Mouse (Mus musculus): ENCODE data around the gene Papolg. TPM values are rescaled to one million over a fixed set of nuclear protein-coding genes. Genes with fewer than 3 reads are reported as not detected.
A peak's percentile ranks its signal among the peaks of the same experiment; 100 is the strongest.

Papolg gene
- total and polyA plus RNA-seq, 3 experiments, result 6.5 to 7.9 TPM; not detected in 1

GRCm38 (mm10) chr11:23853306-23853705 lies 41.7 kb downstream of the Papolg start:
- Histone ChIP-seq H3K4me3 (ENCODE audit: control insufficient read depth in 1 of 2, insufficient read depth in 1 of 2, low read depth in 2 of 2, low read length in 2 of 2) (no peak overlapping the region), H3K4me1 (ENCODE audit: control insufficient read depth in 1 of 2, insufficient read depth in 2 of 2, low read length in 2 of 2) (no peaks in the 10 kb centered on the region)

GRCm38 (mm10) chr11:23846016-23846815 lies 48.8 kb downstream of the Papolg start:
- no peak overlapping the region for H3K9ac ChIP-seq (ENCODE audit: control insufficient read depth, low read depth, low read length, poor library complexity, severe bottlenecking)
- H3K79me2 ChIP-seq (ENCODE audit: control insufficient read depth, insufficient read depth, low read length, poor library complexity), result no peaks in the 10 kb centered on the region
- no peaks in the 10 kb centered on the region for H3K4me1 ChIP-seq (ENCODE audit: control insufficient read depth in 1 of 2, insufficient read depth in 2 of 2, low read length in 2 of 2)
- H3K4me3 ChIP-seq (ENCODE audit: control insufficient read depth in 1 of 2, insufficient read depth in 1 of 2, low read depth in 2 of 2, low read length in 2 of 2), result no peak overlapping the region
- TF ChIP-seq USF1 (IDR thresholded peaks at IDR 0.05; ENCODE audit: low read depth, low read length), result peak; percentile 57
- TF ChIP-seq ZMIZ1 (IDR thresholded peaks at IDR 0.05; ENCODE audit: low read depth, low read length), result no peak
- H3K36me3 ChIP-seq (ENCODE audit: control insufficient read depth in 1 of 2, insufficient read depth in 2 of 2, low read length in 2 of 2), result no peaks in the 10 kb centered on the region
- DNase-seq (ENCODE audit: low read depth, low spot score), result no peak
- H3K27me3 ChIP-seq (ENCODE audit: control insufficient read depth in 1 of 2, insufficient read depth in 2 of 2, low read length in 2 of 2), result peaks cover 0 to 18% of the 10 kb centered on the region in 2 experiments; a peak in 3 of 4 replicates
- no peaks in the 10 kb centered on the region for H3K9me3 ChIP-seq (replicated peaks; ENCODE audit: insufficient read depth, low read length)
- no peak overlapping the region for H3K27ac ChIP-seq (ENCODE audit: control insufficient read depth, low read depth, low read length)

More at GRCm38 (mm10) chr11:23853306-23853705, 41.7 kb downstream of the Papolg start:
- TF ChIP-seq ZKSCAN1 (IDR thresholded peaks at IDR 0.05; ENCODE audit: low read depth, low read length) (no peak), CTCF (IDR thresholded peaks at IDR 0.05 in 2 of 3, conservative IDR thresholded peaks at IDR 0.05 in 1 of 3; ENCODE audit: control insufficient read depth in 1 of 3, insufficient read depth in 1 of 3, low read depth in 2 of 3, low read length in 3 of 3, poor library complexity in 1 of 3, severe bottlenecking in 1 of 3) (no peak), TAL1 (IDR thresholded peaks at IDR 0.05; ENCODE audit: low read length) (no peak), MYB (IDR thresholded peaks at IDR 0.05; ENCODE audit: low read depth, low read length) (no peak), TBP (IDR thresholded peaks at IDR 0.05; ENCODE audit: low read depth, low read length) (no peak), POLR2A (IDR thresholded peaks at IDR 0.05; ENCODE audit: control insufficient read depth in 1 of 2, insufficient read depth in 1 of 2, low read depth in 1 of 2, low read length in 2 of 2, poor library complexity in 1 of 2) (no peak), SIN3A (IDR thresholded peaks at IDR 0.05; ENCODE audit: low read length) (no peak), NRF1 (IDR thresholded peaks at IDR 0.05; ENCODE audit: insufficient read depth, low read depth, low read length, poor library complexity, severe bottlenecking) (no peak)
- Histone ChIP-seq H3K36me3 (ENCODE audit: control insufficient read depth in 1 of 2, insufficient read depth in 2 of 2, low read length in 2 of 2) (no peaks in the 10 kb centered on the region; a peak in 1 of 4 replicates), H3K27ac (ENCODE audit: control insufficient read depth, low read depth, low read length) (no peak overlapping the region), H3K27me3 (ENCODE audit: control insufficient read depth in 1 of 2, insufficient read depth in 2 of 2, low read length in 2 of 2) (peaks cover 0 to 2% of the 10 kb centered on the region in 2 experiments; a peak in 1 of 4 replicates), H3K9me3 (replicated peaks; ENCODE audit: insufficient read depth, low read length) (no peaks in the 10 kb centered on the region), H3K9ac (ENCODE audit: control insufficient read depth, low read depth, low read length, poor library complexity, severe bottlenecking) (no peak overlapping the region), H3K79me2 (ENCODE audit: control insufficient read depth, insufficient read depth, low read length, poor library complexity) (no peaks in the 10 kb centered on the region)
- DNase-seq (ENCODE audit: low read depth, low spot score), result no peak

DNA sequence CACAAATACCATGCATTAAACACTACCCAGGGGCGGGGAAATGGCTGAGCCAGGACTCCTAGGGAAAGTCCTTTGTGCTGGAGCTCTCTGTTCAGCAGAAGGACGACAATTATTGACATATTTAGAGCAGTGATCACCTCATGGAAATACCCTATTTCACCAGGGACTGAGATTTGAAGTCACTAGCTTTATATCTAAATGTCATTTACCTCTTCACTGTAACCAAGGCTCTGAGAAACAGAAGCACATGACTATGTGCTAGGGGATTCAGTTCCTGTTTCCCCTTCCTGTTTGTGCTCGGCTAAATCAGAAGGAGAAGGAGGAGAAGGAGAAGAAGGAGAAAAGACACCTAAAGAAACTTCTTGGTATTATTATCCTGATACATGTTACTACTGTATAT lies 71.8 kb downstream of the Papolg start:
- Histone ChIP-seq H3K9ac (ENCODE audit: control insufficient read depth, low read depth, low read length, poor library complexity, severe bottlenecking) (no peak overlapping the region), H3K4me1 (ENCODE audit: control insufficient read depth in 1 of 2, insufficient read depth in 2 of 2, low read length in 2 of 2) (peaks cover 2 to 5% of the 10 kb centered on the region in 2 experiments; a peak in 3 of 4 replicates), H3K27ac (ENCODE audit: control insufficient read depth, low read depth, low read length) (no peak overlapping the region), H3K27me3 (ENCODE audit: control insufficient read depth in 1 of 2, insufficient read depth in 2 of 2, low read length in 2 of 2) (no peaks in the 10 kb centered on the region), H3K79me2 (ENCODE audit: control insufficient read depth, insufficient read depth, low read length, poor library complexity) (no peaks in the 10 kb centered on the region), H3K4me3 (ENCODE audit: control insufficient read depth in 1 of 2, insufficient read depth in 1 of 2, low read depth in 2 of 2, low read length in 2 of 2) (no peak overlapping the region), H3K9me3 (replicated peaks; ENCODE audit: insufficient read depth, low read length) (no peaks in the 10 kb centered on the region), H3K36me3 (ENCODE audit: control insufficient read depth in 1 of 2, insufficient read depth in 2 of 2, low read length in 2 of 2) (peaks cover 0 to 10% of the 10 kb centered on the region in 2 experiments; a peak in 2 of 4 replicates)
- TF ChIP-seq USF1 (IDR thresholded peaks at IDR 0.05; ENCODE audit: low read depth, low read length) (peak; percentile 52; the same call in 1 of the 2 replicates), MYC (IDR thresholded peaks at IDR 0.05; ENCODE audit: low read depth, low read length) (no peak), EP300 (IDR thresholded peaks at IDR 0.05; ENCODE audit: low read depth in 1 of 2, low read length in 2 of 2) (0 out of 4 replicates have a peak, but pooled peaks of 1 of the 2 experiments have one; percentile 13), GATA1 (IDR thresholded peaks at IDR 0.05; ENCODE audit: low read depth, low read length) (no peak)
- DNase-seq (ENCODE audit: low read depth, low spot score), result peak; percentile 34
